Mouse (Mus musculus) cerebellum, adult 2 months (tissue): ENCODE results near the gene Chd4. TPM values are rescaled to one million over a fixed set of nuclear protein-coding genes. Genes with fewer than 3 reads are reported as not detected.

ENCODE experiments used
- DNase-seq, 2 experiments: peaks; one replicate each; pipeline ENCODE4 v3.0.0; 2021
- H3K27ac ChIP-seq: fragments of 200-500 bp; 2 replicates; pipeline ENCODE4 v1.5.1; 2012; ENCODE audit warnings: low read length, control low read depth, inconsistent platforms; ENCODE audit not compliant: insufficient read depth
- H3K27me3 ChIP-seq: fragments of 200-500 bp; 2 replicates; pipeline ENCODE4 v1.6.1; 2012; ENCODE audit warnings: inconsistent platforms, mild to moderate bottlenecking, low read length, moderate library complexity; ENCODE audit not compliant: control insufficient read depth, insufficient read depth
- H3K4me1 ChIP-seq: fragments of 200-500 bp; 2 replicates; pipeline ENCODE4 v1.6.1; 2011; ENCODE audit warnings: low read length; ENCODE audit not compliant: control insufficient read depth, insufficient read depth
- H3K4me3 ChIP-seq: fragments of 200-500 bp; replicated peaks from 2 replicates; pipeline ENCODE3; 2011; ENCODE audit warnings: mild to moderate bottlenecking, low read depth, low read length, control low read depth; ENCODE audit not compliant: insufficient read depth
- CTCF ChIP-seq: fragments of 200-500 bp; IDR thresholded peaks from 2 replicates; pipeline ENCODE4 v1.5.1; 2011; ENCODE audit warnings: low read depth, mild to moderate bottlenecking, control low read depth, low read length, moderate library complexity, borderline replicate concordance; ENCODE audit not compliant: insufficient read depth
- POLR2A ChIP-seq: fragments of 200-500 bp; IDR thresholded peaks from 2 replicates; pipeline ENCODE4 v1.6.1; 2011; ENCODE audit warnings: low read length, control low read depth, borderline replicate concordance; ENCODE audit not compliant: insufficient read depth
- whole genome bisulfite sequencing: fragments of 180-500 bp; shearing (Covaris S2); methylation state at CpG from one replicate; pipeline ENCODE4 v1.1.7; 2018; 5-methylcytosine and 5-hydroxymethylcytosine counted together
- polyA plus RNA-seq: library from polyadenylated mRNA; depleted of rRNA; stranded (reverse); fragments of >200 nt; gene quantifications from 2 replicates; pipeline ENCODE4 v1.2.3, GENCODE M21; 2012

Chd4 gene
- polyA plus RNA-seq, 1 experiment = 110 TPM

GRCm38 (mm10) chr6:125109371-125109770 lies 13.6 kb downstream of the Chd4 start:
- DNase-seq = no peak
- WGBS = 92% methylated on average over 14 of the region's 14 CpGs
- TF ChIP-seq CTCF (no peak), POLR2A (no peak)
- no peak overlapping the region for H3K4me3 ChIP-seq
- H3K27ac ChIP-seq = no peak overlapping the region
- H3K27me3 ChIP-seq = no peaks in the 10 kb centered on the region
- no peaks in the 10 kb centered on the region for H3K4me1 ChIP-seq

GRCm38 (mm10) chr6:125110927-125111326 lies 15.1 kb downstream of the Chd4 start:
- 65% methylated on average over 7 of the region's 7 CpGs for WGBS
- Histone ChIP-seq H3K27me3 (no peaks in the 10 kb centered on the region), H3K27ac (no peak overlapping the region), H3K4me1 (no peaks in the 10 kb centered on the region), H3K4me3 (no peak overlapping the region)
- DNase-seq = peak in 1 of 2 experiments; percentile 52
- TF ChIP-seq CTCF (peak; percentile 48; the same call in 1 of the 2 replicates), POLR2A (no peak)

GRCm38 (mm10) chr6:125112553-125112952 lies 16.8 kb downstream of the Chd4 start:
- DNase-seq = no peak
- no peak overlapping the region for H3K27ac ChIP-seq
- no peaks in the 10 kb centered on the region for H3K27me3 ChIP-seq
- H3K4me1 ChIP-seq = no peaks in the 10 kb centered on the region
- TF ChIP-seq POLR2A = no peak
- TF ChIP-seq CTCF = no peak
- 92% methylated on average over 11 of the region's 11 CpGs for WGBS
- H3K4me3 ChIP-seq = no peak overlapping the region

DNA sequence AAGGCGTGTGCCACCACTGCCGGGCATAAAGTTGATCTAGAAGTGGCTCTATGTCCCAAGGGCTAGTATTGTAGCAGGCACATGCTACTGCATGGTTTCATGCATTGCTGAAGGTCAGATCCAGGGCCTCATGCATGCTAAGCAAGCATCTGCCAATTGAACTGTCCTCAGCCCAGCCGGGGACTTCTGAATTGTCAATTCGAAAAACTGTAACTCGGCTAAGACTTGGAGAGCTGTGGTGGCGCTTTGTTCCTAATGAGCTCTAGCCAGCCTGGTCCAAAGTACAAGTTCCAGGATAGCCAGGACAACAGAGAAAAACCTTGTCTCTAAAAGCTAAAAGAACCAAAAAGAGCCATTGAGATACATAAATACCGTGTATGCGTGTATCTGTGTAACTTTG lies 23.6 kb downstream of the Chd4 start:
- WGBS = 86% methylated on average over 8 of the region's 8 CpGs
- H3K27ac ChIP-seq = no peak overlapping the region
- DNase-seq = no peak
- no peak for TF ChIP-seq CTCF
- TF ChIP-seq POLR2A = no peak
- H3K4me1 ChIP-seq = no peaks in the 10 kb centered on the region
- H3K27me3 ChIP-seq = no peaks in the 10 kb centered on the region
- no peak overlapping the region for H3K4me3 ChIP-seq

DNA sequence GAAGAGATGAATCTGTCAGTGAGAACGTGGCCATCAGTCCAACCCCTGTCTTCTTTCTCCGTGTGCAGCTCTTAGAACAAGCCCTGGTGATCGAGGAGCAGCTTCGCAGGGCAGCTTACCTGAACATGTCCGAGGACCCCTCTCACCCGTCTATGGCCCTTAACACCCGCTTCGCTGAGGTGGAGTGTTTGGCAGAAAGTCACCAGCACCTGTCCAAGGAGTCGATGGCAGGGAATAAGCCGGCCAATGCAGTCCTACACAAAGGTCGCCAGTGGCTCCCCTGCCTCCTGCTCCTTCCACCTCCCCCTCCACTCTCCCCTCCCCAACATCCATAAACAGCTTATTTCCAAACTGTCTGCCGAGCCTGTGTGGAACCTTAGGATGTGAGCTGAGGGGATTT lies 32.9 kb downstream of the Chd4 start:
- H3K27me3 ChIP-seq = no peaks in the 10 kb centered on the region
- no peak overlapping the region for H3K27ac ChIP-seq
- no peak overlapping the region for H3K4me3 ChIP-seq
- no peak for TF ChIP-seq CTCF
- TF ChIP-seq POLR2A = no peak
- 83% methylated on average over 12 of the region's 12 CpGs for WGBS
- no peak for DNase-seq
- H3K4me1 ChIP-seq = peaks cover 4% of the 10 kb centered on the region; the same call in 1 of the 2 replicates

DNA sequence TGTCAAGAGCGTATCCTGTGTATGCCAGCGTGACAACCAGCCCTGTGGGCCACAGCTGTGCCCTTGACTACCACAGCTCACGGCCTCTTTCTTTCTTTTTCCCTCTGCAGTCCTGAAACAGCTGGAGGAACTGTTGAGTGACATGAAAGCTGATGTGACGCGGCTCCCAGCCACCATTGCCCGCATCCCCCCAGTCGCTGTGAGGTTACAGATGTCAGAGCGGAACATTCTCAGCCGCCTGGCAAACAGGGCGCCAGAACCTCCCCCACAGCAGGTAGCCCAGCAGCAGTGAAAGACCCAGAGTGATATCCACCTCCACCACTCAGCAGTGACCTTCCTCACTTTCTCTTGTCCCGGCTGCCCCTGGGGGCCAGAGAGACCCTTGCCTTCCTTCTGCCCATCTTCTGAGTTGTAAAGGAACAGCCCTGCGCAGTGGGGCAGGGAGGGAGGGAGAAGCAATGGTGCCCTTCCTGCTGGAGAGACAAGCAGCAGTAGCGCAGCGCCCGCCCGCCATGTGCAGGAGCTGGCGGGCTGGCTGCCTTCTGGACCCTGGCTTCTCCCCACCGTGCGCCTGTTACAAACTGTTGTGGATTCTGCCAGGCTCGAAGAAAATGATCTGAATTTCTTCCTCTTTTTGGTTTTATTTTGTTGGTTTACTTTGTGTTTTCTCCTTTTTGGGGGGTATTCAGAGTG lies 34.1 kb downstream of the Chd4 start:
- peaks cover 4% of the 10 kb centered on the region; the same call in 1 of the 2 replicates for H3K4me1 ChIP-seq
- no peak overlapping the region for H3K27ac ChIP-seq
- TF ChIP-seq CTCF (no peak), POLR2A (no peak)
- 69% methylated on average over 20 of the region's 20 CpGs for WGBS
- no peaks in the 10 kb centered on the region for H3K27me3 ChIP-seq
- H3K4me3 ChIP-seq = no peak overlapping the region
- no peak for DNase-seq

DNA sequence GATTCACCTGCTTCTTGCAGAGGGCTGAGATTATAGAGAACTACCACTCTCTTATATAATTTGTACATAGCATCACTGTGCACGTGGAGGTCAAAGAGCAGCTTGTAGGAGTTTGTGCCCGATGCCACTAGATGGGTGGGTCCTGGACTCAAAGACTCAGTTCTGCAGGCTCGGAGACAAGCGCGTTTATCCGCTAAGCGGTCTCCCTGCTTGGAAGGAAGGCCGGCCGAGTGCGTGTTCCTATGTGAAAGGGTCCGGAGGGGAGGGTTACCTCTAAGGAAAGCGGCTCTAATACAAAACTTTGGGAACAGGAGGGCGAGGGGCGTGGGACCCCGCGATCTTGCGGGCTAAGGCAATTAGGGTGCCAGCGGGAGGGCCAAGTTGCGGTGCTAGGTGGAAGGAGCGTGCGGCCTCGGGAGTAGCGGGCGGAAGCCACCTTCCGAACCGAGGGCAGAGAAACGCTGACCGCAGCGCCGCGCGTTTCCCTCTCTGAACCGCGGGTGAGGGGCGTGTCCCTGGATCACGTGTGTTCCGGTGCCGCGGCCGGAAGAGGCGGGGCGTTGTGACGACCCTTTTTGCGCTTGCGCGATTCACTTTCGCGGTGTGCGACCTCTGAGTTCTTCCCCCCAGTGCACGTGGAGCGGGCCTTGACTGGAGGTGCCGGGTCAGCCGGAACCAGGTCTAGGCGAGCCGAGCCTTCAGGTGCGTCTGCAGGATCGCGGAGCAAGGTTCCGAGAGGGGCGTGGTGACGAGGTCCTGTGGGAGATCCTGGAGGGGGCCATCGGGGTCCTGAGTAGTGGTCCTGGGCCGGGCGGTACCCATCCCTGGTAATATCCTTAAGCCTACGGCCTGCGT lies 35.7 kb downstream of the Chd4 start, which contains the start of gene Nop2:
Gene Nop2 (plus strand): TSS at position 608 of the 855 bp plus-strand sequence.
- Histone ChIP-seq H3K4me1 (peaks cover 4% of the 10 kb centered on the region; the same call in 1 of the 2 replicates), H3K4me3 (peak within 1 kb of the TSS; percentile 89), H3K27ac (peak within 1 kb of the TSS; percentile 56; the same call in 1 of the 2 replicates), H3K27me3 (no peaks in the 10 kb centered on the region)
- peak; percentile 84 for DNase-seq
- TF ChIP-seq POLR2A = peak; percentile 96
- no peak for TF ChIP-seq CTCF
- under 1% methylated on average over 66 of the region's 66 CpGs for WGBS

DNA sequence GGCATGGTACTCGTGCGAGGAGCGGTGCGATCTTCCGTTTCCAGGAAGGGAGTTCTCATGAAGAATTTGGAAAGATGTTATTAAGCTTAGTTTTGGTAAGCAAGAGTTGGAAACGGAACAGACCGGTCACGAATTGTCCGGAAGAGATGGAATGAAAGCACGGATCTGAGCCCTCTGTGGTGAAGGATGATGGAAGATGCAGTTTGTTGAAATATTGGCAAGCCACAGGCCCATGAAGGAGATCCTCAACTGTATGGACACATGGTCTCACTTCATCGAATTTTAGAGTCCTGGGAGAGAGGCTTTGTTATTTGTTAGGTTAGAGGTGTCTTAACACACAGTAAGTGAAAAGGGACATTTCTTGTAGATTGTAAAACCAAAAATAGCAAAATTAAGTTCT lies 36.7 kb downstream of the Chd4 start:
- Histone ChIP-seq H3K27me3 (no peaks in the 10 kb centered on the region), H3K4me1 (peaks cover 4% of the 10 kb centered on the region; the same call in 1 of the 2 replicates), H3K27ac (no peak overlapping the region), H3K4me3 (peak overlapping the region; percentile 89)
- WGBS = 4% methylated on average over 11 of the region's 11 CpGs
- DNase-seq = no peak
- TF ChIP-seq POLR2A (no peak), CTCF (no peak)
